8 mouse cellular contexts compared by ENCODE assay signal in genomic region chr16:28928815-28929685, GRCm38 (mm10). TPM values are rescaled to one million over a fixed set of nuclear protein-coding genes. Genes with fewer than 3 reads are reported as not detected.
A peak's percentile ranks its signal among the peaks of the same experiment; 100 is the strongest.
DNase-seq lines count a peak whose midpoint lies in the region; ATAC-seq and TF ChIP-seq lines count a peak whose summit lies in the region.

Mb21d2 (minus strand) TSS chr16:28929673.

- H3K36me3 ChIP-seq in embryonic facial prominence, embryonic 15.5 days: no peaks in the 10 kb centered on the region
- H3K36me3 ChIP-seq in heart, embryonic 10.5 days: peaks cover 3% of the 10 kb centered on the region; the same call in 1 of the 2 replicates
- no peaks in the 10 kb centered on the region for H3K36me3 ChIP-seq in kidney, embryonic 14.5 days (ENCODE audit: control insufficient read depth, insufficient read depth, low read length)
- no peaks in the 10 kb centered on the region for H3K36me3 ChIP-seq in limb, embryonic 11.5 days (ENCODE audit: control insufficient read depth, insufficient read depth, low read length)
- H3K36me3 ChIP-seq in midbrain, embryonic 13.5 days: no peaks in the 10 kb centered on the region
- H3K36me3 ChIP-seq in testis, adult 2 months (ENCODE audit: control insufficient read depth, insufficient read depth, low read length): no peaks in the 10 kb centered on the region

- peak within 1 kb of the TSS; percentile 87 for H3K27ac ChIP-seq in embryonic facial prominence, embryonic 15.5 days (replicated peaks)
- peak within 1 kb of the TSS; percentile 97 for H3K27ac ChIP-seq in heart, embryonic 10.5 days
- H3K27ac ChIP-seq in kidney, embryonic 14.5 days (ENCODE audit: low read depth, low read length): peak within 1 kb of the TSS; percentile 93
- H3K27ac ChIP-seq in limb, embryonic 11.5 days (replicated peaks; ENCODE audit: low read depth, low read length): peak within 1 kb of the TSS; percentile 84
- H3K27ac ChIP-seq in midbrain, embryonic 13.5 days: peak within 1 kb of the TSS; percentile 96
- H3K27ac ChIP-seq in testis, adult 2 months (ENCODE audit: control insufficient read depth, insufficient read depth, low read depth, low read length): peak within 1 kb of the TSS; percentile 44; the same call in 1 of the 2 replicates

- TF ChIP-seq CTCF in testis, adult 2 months (IDR thresholded peaks at IDR 0.05; ENCODE audit: control insufficient read depth, insufficient read depth, insufficient replicate concordance, low read depth, low read length): no peak

- peak within 1 kb of the TSS; percentile 70 for H3K9ac ChIP-seq in embryonic facial prominence, embryonic 15.5 days
- peak within 1 kb of the TSS; percentile 92 for H3K9ac ChIP-seq in kidney, embryonic 14.5 days (ENCODE audit: low read depth, low read length)
- H3K9ac ChIP-seq in limb, embryonic 11.5 days (ENCODE audit: low read length): peak within 1 kb of the TSS; percentile 95
- peak within 1 kb of the TSS; percentile 86 for H3K9ac ChIP-seq in midbrain, embryonic 13.5 days (replicated peaks)

- DNase-seq in thymus, postnatal 14 days: peak; percentile 5
- DNase-seq in thymus, postnatal 25 days: no peak
- peak; percentile 80 for DNase-seq in heart, embryonic 10.5 days (ENCODE audit: low spot score)
- peak; percentile 76 for DNase-seq in limb, embryonic 11.5 days (ENCODE audit: low spot score)

- peak within 1 kb of the TSS; percentile 85 for H3K4me3 ChIP-seq in embryonic facial prominence, embryonic 15.5 days (replicated peaks)
- peak within 1 kb of the TSS; percentile 86 for H3K4me3 ChIP-seq in heart, embryonic 10.5 days
- peak within 1 kb of the TSS; percentile 88 for H3K4me3 ChIP-seq in kidney, embryonic 14.5 days (ENCODE audit: low read length)
- peak within 1 kb of the TSS; percentile 83 for H3K4me3 ChIP-seq in limb, embryonic 11.5 days (ENCODE audit: low read depth, low read length)
- H3K4me3 ChIP-seq in midbrain, embryonic 13.5 days (replicated peaks): peak within 1 kb of the TSS; percentile 91
- H3K4me3 ChIP-seq in testis, adult 2 months (ENCODE audit: control insufficient read depth, low read depth, low read length): peak within 1 kb of the TSS; percentile 89

- H3K27me3 ChIP-seq in embryonic facial prominence, embryonic 15.5 days: no peaks in the 10 kb centered on the region
- H3K27me3 ChIP-seq in heart, embryonic 10.5 days (ENCODE audit: insufficient read depth, poor library complexity, severe bottlenecking): no peaks in the 10 kb centered on the region
- H3K27me3 ChIP-seq in kidney, embryonic 14.5 days (ENCODE audit: control insufficient read depth, insufficient read depth, low read length): peaks cover 5% of the 10 kb centered on the region; the same call in 1 of the 2 replicates
- no peaks in the 10 kb centered on the region for H3K27me3 ChIP-seq in limb, embryonic 11.5 days (ENCODE audit: control insufficient read depth, insufficient read depth, low read length)
- H3K27me3 ChIP-seq in midbrain, embryonic 13.5 days: peaks cover 23% of the 10 kb centered on the region
- H3K27me3 ChIP-seq in testis, adult 2 months (ENCODE audit: control insufficient read depth, insufficient read depth, low read length): no peaks in the 10 kb centered on the region; the same call in 1 of the 2 replicates

- under 1% methylated on average over 73 of the region's 73 CpGs for WGBS in embryonic facial prominence, embryonic 15.5 days
- under 1% methylated on average over 71 of the region's 73 CpGs for WGBS in heart, embryonic 10.5 days
- WGBS in kidney, embryonic 14.5 days: under 1% methylated on average over 69 of the region's 73 CpGs
- WGBS in limb, embryonic 11.5 days: under 1% methylated on average over 71 of the region's 73 CpGs
- under 1% methylated on average over 66 of the region's 73 CpGs for WGBS in midbrain, embryonic 13.5 days

- peak within 1 kb of the TSS; percentile 89 for H3K4me2 ChIP-seq in embryonic facial prominence, embryonic 15.5 days (replicated peaks)
- peak within 1 kb of the TSS; percentile 62 for H3K4me2 ChIP-seq in kidney, embryonic 14.5 days (replicated peaks; ENCODE audit: low read depth, low read length)
- peak within 1 kb of the TSS; percentile 90 for H3K4me2 ChIP-seq in limb, embryonic 11.5 days (ENCODE audit: low read depth, severe bottlenecking)
- H3K4me2 ChIP-seq in midbrain, embryonic 13.5 days (replicated peaks): peak within 1 kb of the TSS; percentile 81

- H3K9me3 ChIP-seq in embryonic facial prominence, embryonic 15.5 days (replicated peaks): no peaks in the 10 kb centered on the region
- no peaks in the 10 kb centered on the region for H3K9me3 ChIP-seq in heart, embryonic 10.5 days
- no peaks in the 10 kb centered on the region for H3K9me3 ChIP-seq in kidney, embryonic 14.5 days (ENCODE audit: control insufficient read depth, low read length)
- H3K9me3 ChIP-seq in limb, embryonic 11.5 days (ENCODE audit: control insufficient read depth, low read length): no peaks in the 10 kb centered on the region
- H3K9me3 ChIP-seq in midbrain, embryonic 13.5 days: no peaks in the 10 kb centered on the region

- H3K4me1 ChIP-seq in embryonic facial prominence, embryonic 15.5 days: peaks cover 12% of the 10 kb centered on the region
- peaks cover 9% of the 10 kb centered on the region for H3K4me1 ChIP-seq in heart, embryonic 10.5 days
- peaks cover 8% of the 10 kb centered on the region for H3K4me1 ChIP-seq in kidney, embryonic 14.5 days (ENCODE audit: control insufficient read depth, insufficient read depth, low read length)
- H3K4me1 ChIP-seq in limb, embryonic 11.5 days (ENCODE audit: control insufficient read depth, insufficient read depth, low read length): peaks cover 9% of the 10 kb centered on the region; the same call in 1 of the 2 replicates
- H3K4me1 ChIP-seq in midbrain, embryonic 13.5 days (replicated peaks): peaks cover 46% of the 10 kb centered on the region
- H3K4me1 ChIP-seq in testis, adult 2 months (ENCODE audit: control insufficient read depth, insufficient read depth, low read length): peaks cover 11% of the 10 kb centered on the region

- TF ChIP-seq POLR2A in testis, adult 2 months (IDR thresholded peaks at IDR 0.05; ENCODE audit: control insufficient read depth, low read depth, low read length): no peak

- peak; percentile 37; the same call in 1 of the 2 replicates for ATAC-seq in embryonic facial prominence, embryonic 15.5 days (ENCODE audit: insufficient number of reproducible peaks, low FRiP score, low TSS enrichment, low read depth)
- peak; percentile 47 for ATAC-seq in kidney, embryonic 14.5 days (ENCODE audit: low FRiP score, low TSS enrichment)
- ATAC-seq in limb, embryonic 11.5 days (ENCODE audit: insufficient number of reproducible peaks, low FRiP score, low TSS enrichment, low read depth): peak; percentile 51
- ATAC-seq in midbrain, embryonic 13.5 days: peak; percentile 66

RNA-seq across cellular contexts. Expression of gene Mb21d2, which starts in this region (rescaled TPM):
- polyA plus RNA-seq in embryonic facial prominence, embryonic 15.5 days (2015; fragmentation: Nextera tagmentation; extraction: Ambion mirVana): 6.0 and 6.2 TPM in 2 replicates
- 5.8 and 7.2 TPM in 2 replicates for polyA plus RNA-seq in heart, embryonic 10.5 days (2016; fragmentation: Nextera tagmentation; extraction: Ambion mirVana)
- polyA plus RNA-seq in kidney, embryonic 14.5 days (2014; fragmentation: Nextera tagmentation; extraction: Ambion mirVana): 6.3 and 9.4 TPM in 2 replicates
- 8.1 and 9.2 TPM in 2 replicates for polyA plus RNA-seq in limb, embryonic 11.5 days (2014; fragmentation: Nextera tagmentation; extraction: Ambion mirVana)
- polyA plus RNA-seq in midbrain, embryonic 13.5 days (2015; fragmentation: Nextera tagmentation; extraction: Ambion mirVana): 8.5 and 9.5 TPM in 2 replicates
- polyA plus RNA-seq in testis, adult 2 months (2012; rRNA removed): 1.4 and 2.0 TPM in 2 replicates

Comparison
In these comparisons a context has a peak if more than half of its experiments do, and no peak if none do; other contexts are left out.
1. H3K27ac ChIP-seq: peak in every context shown above with its lines; median percentile 97 in heart, embryonic 10.5 days; 96 in midbrain, embryonic 13.5 days; 93 in kidney, embryonic 14.5 days; 87 in embryonic facial prominence, embryonic 15.5 days; 84 in limb, embryonic 11.5 days; 44 in testis, adult 2 months.